Mouse (Mus musculus) cerebellum, adult 2 months (tissue): ENCODE data around the gene Srrt. TPM values are rescaled to one million over a fixed set of nuclear protein-coding genes. Genes with fewer than 3 reads are reported as not detected.
"Not testable (repeated sequence)": the region's sequence is repeated elsewhere in the genome, so short reads cannot be mapped to it uniquely, and the experiment has no call there.

ENCODE experiments used
- DNase-seq, 2 experiments: peaks; one replicate each; pipeline ENCODE4 v3.0.0; 2021
- H3K27ac ChIP-seq: fragments of 200-500 bp; 2 replicates; pipeline ENCODE4 v1.5.1; 2012; ENCODE audit warnings: low read length, control low read depth, inconsistent platforms; ENCODE audit not compliant: insufficient read depth
- H3K27me3 ChIP-seq: fragments of 200-500 bp; 2 replicates; pipeline ENCODE4 v1.6.1; 2012; ENCODE audit warnings: inconsistent platforms, mild to moderate bottlenecking, low read length, moderate library complexity; ENCODE audit not compliant: control insufficient read depth, insufficient read depth
- H3K4me1 ChIP-seq: fragments of 200-500 bp; 2 replicates; pipeline ENCODE4 v1.6.1; 2011; ENCODE audit warnings: low read length; ENCODE audit not compliant: control insufficient read depth, insufficient read depth
- H3K4me3 ChIP-seq: fragments of 200-500 bp; replicated peaks from 2 replicates; pipeline ENCODE3; 2011; ENCODE audit warnings: mild to moderate bottlenecking, low read depth, low read length, control low read depth; ENCODE audit not compliant: insufficient read depth
- CTCF ChIP-seq: fragments of 200-500 bp; IDR thresholded peaks from 2 replicates; pipeline ENCODE4 v1.5.1; 2011; ENCODE audit warnings: low read depth, mild to moderate bottlenecking, control low read depth, low read length, moderate library complexity, borderline replicate concordance; ENCODE audit not compliant: insufficient read depth
- POLR2A ChIP-seq: fragments of 200-500 bp; IDR thresholded peaks from 2 replicates; pipeline ENCODE4 v1.6.1; 2011; ENCODE audit warnings: low read length, control low read depth, borderline replicate concordance; ENCODE audit not compliant: insufficient read depth
- WGBS: fragments of 180-500 bp; shearing (Covaris S2); methylation state at CpG from one replicate; pipeline ENCODE4 v1.1.7; 2018; 5-methylcytosine and 5-hydroxymethylcytosine counted together
- polyA plus RNA-seq: library from polyadenylated mRNA; depleted of rRNA; stranded (reverse); fragments of >200 nt; gene quantifications from 2 replicates; pipeline ENCODE4 v1.2.3, GENCODE M21; 2012

Srrt gene
- polyA plus RNA-seq, 1 experiment: 224 TPM

DNA sequence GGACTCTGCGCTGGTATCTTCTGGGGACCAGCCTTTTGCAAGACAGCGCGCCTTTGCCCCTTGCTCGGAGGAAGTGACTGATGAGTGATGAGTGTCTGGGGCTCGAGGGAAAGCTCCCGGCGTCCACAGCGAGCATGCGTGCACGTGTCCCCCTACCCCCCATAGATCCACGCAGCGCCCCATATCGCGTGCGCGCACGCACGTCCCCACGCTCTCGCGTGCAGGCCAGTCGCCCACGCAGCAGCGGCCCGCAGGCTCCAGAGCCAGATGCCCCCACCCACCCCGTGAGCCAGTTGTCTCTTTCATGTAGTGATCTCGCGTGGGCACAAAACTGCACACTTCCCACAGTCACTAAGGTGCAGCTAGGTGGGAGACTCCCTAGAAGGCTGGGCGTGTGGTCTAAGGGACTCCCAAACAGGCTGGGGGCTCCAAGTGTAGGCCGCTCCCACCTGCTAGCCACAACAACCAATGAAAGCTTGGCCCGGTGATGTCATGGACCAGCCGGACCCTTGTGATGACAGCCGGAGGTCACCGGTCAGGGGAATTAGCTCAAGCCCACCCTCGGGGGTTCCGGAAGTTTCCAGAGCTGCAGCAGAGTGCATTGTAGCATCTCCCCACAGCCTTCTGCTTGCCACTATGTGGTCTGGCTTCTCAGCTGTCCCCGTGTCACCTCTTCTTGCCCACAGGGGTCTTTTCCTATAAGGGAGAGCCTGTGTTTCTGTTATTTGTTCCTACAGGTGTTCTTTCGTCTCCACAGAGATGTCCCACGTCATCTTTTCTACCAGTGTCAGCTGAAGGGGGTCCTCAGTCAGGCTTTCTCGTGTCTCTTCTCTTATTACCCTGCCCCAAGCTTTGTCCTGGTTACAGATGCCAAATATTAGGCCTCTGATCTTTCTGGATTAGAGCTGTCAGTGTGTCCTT is 20.2 kb downstream of the Srrt start, which contains the start of gene Ache:
Gene Ache (plus strand): TSS at position 488 of the 921 bp plus-strand sequence.
- H3K27ac ChIP-seq: peak within 1 kb of the TSS; percentile 88
- DNase-seq: peak; percentile 86 to 88
- no peaks in the 10 kb centered on the region for H3K27me3 ChIP-seq
- TF ChIP-seq CTCF (no peak), POLR2A (peak; percentile 59)
- peaks cover 13% of the 10 kb centered on the region; the same call in 1 of the 2 replicates for H3K4me1 ChIP-seq
- WGBS: under 1% methylated on average over 40 of the region's 40 CpGs
- peak within 1 kb of the TSS; percentile 78 for H3K4me3 ChIP-seq

- DNase-seq: peak; percentile 95 to 97
- peak; percentile 96 for TF ChIP-seq CTCF
- no peak for TF ChIP-seq POLR2A
- Histone ChIP-seq H3K27me3 (no peaks in the 10 kb centered on the region), H3K4me1 (peaks cover 13% of the 10 kb centered on the region; the same call in 1 of the 2 replicates), H3K27ac (peak overlapping the region; percentile 68), H3K4me3 (peak overlapping the region; percentile 78)
- WGBS: 0% methylated on average over 16 of the region's 16 CpGs
Measured at GRCm38 (mm10) chr5:137286655-137287031, 20.8 kb downstream of the Srrt start.

- TF ChIP-seq CTCF (no peak), POLR2A (no peak)
- no peak for DNase-seq
- Histone ChIP-seq H3K4me3 (no peak overlapping the region), H3K27me3 (no peaks in the 10 kb centered on the region), H3K4me1 (peaks cover 13% of the 10 kb centered on the region; the same call in 1 of the 2 replicates), H3K27ac (peak overlapping the region; percentile 66; the same call in 1 of the 2 replicates)
- 56% methylated on average over 7 of the region's 7 CpGs for WGBS
Measured at GRCm38 (mm10) chr5:137285986-137286385, 21.5 kb downstream of the Srrt start.

GRCm38 (mm10) chr5:137285045-137285444 is 22.4 kb downstream of the Srrt start:
- DNase-seq: peak in 1 of 2 experiments; percentile 51
- WGBS: 59% methylated on average over 5 of the region's 5 CpGs
- TF ChIP-seq CTCF (peak; percentile 45; the same call in 1 of the 2 replicates), POLR2A (no peak)
- H3K4me1 ChIP-seq: peaks cover 7% of the 10 kb centered on the region; the same call in 1 of the 2 replicates
- no peaks in the 10 kb centered on the region for H3K27me3 ChIP-seq
- no peak overlapping the region for H3K4me3 ChIP-seq
- H3K27ac ChIP-seq: no peak overlapping the region

- not testable (repeated sequence) for H3K4me1 ChIP-seq, H3K4me3 ChIP-seq, DNase-seq, H3K27me3 ChIP-seq, H3K27ac ChIP-seq
- 74% methylated on average over 5 of the region's 6 CpGs for WGBS
Measured at GRCm38 (mm10) chr5:137284411-137284810, 23.1 kb downstream of the Srrt start.

DNA sequence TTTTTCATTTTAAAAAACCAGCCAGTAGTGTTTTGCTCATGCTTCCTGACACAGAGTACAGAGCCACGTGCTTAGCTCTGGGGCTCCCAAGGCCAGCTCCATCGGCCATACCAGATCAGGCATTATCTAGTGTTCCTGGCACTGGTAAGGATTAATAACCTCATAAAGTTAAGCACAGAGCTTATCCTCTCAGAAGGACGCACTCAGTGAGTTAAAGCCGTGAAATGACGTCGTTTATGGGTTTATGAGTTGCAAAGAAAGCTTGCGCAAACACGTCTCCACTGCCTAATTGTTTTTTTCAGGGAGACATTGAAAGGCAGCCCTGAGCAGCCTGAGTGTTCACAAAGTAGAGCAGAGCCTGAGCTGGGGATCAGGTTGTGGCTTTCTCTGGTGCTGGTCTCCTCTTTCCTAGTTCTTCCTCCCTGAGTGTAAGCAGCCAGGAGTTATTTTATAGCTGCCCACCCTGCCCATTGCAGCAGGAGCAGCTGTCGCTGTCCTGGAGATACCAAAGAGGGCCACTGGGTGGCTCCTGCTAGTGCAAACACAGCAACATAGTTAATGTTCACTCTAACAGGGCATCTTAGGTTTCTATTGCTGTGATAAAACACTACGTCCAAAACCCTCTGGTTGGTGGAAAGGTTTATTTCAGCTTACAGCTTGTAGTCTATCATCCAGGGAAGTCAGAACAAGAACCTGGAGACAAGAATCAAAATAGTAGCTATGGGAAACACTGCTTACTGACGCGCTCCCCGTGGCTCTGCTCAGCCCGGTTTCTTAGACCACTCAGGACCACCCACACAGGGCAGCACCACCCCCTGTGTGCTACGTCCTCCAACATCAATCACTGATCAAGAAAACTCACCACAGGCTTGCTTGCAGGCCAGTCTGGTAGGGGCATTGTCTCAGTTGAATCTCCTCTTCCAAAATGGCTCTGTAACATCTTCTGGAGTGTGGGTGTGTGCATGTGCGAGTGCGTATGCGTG is 29.8 kb downstream of the Srrt start:
- DNase-seq: no peak
- no peaks in the 10 kb centered on the region for H3K4me1 ChIP-seq
- no peaks in the 10 kb centered on the region for H3K27me3 ChIP-seq
- no peak overlapping the region for H3K27ac ChIP-seq
- no peak overlapping the region for H3K4me3 ChIP-seq
- TF ChIP-seq POLR2A (no peak), CTCF (peak; percentile 44; the same call in 1 of the 2 replicates)
- WGBS: 41% methylated on average over 18 of the region's 18 CpGs

DNA sequence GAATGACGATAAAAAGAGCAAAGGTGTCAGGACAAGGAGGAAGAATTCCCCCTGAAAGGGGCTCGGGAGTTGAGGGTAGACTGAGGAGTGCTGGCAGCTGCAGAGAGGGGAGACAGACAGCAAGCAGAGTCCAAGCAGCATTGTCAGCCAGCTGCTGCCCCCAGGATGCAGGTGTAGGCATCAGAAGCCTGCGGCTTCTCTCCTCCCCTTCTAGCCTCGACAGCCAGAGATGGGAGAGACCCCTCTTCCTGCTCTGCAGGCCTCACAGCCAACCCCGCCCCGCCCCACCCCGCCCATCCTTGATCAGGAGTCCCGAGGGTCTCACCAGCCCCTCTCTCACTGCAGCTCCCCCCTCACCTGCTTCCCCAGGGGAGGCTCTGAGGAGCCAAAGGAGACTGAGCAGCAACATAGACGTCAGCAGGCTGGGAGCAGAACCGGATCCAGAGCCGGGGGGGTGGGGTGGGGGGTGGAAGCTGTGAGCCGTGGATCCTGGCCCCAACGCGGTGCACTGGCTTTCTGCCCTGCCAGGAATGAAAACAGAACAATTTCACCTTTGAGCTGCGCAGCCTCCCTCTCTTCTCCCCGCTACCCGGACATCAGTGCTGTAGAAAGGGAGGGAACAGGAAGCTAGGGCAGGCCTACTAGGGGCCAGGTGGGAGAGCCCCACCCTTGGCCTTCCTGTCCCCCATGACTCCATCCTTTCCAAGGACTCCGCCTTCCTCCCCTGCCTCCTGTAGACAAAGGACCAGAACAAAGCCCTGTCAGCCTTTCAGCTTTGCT is 39.2 kb downstream of the Srrt start:
- Histone ChIP-seq H3K4me3 (no peak overlapping the region), H3K27me3 (no peaks in the 10 kb centered on the region), H3K4me1 (no peaks in the 10 kb centered on the region), H3K27ac (no peak overlapping the region)
- 16% methylated on average over 18 of the region's 18 CpGs for WGBS
- no peak for DNase-seq
- TF ChIP-seq CTCF (no peak), POLR2A (no peak)
